Mouse (Mus musculus) induced T-regulatory cell, adult 2 months (primary cell): ENCODE measurements around the gene Sez6l2.

Experiments
- DNase-seq: peaks from one replicate; pipeline ENCODE4 v3.0.0-alpha.2; 2012; ENCODE audit warnings: low read depth

Sez6l2 gene

DNA sequence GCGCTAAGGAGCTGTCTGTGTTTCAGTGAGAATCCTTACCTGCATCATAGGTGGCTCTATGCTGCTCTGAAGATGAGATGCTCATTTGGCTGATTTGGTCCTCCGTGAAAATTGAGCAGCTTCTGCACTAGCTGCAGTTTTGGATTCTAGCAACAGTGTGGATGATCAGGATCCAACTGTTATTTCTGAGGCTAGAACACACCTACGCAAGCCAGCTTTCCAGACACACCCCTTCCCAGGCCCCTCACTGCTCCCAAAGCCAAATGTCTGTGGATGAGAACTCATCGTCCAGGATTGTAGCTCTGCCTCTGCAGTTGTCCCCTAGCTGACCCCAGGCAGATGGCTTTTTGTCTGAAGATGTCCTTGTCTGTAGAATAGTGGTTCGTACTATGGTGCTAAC, 10.7 kb downstream of the Sez6l2 start:
- DNase-seq = no peak

- DNase-seq = no peak
These were observed 11.6 kb downstream of the Sez6l2 start for GRCm38 (mm10) chr7:126961965-126962364.

GRCm38 (mm10) chr7:126963548-126964286, 13.4 kb downstream of the Sez6l2 start:
- DNase-seq = peak; percentile 46

DNA sequence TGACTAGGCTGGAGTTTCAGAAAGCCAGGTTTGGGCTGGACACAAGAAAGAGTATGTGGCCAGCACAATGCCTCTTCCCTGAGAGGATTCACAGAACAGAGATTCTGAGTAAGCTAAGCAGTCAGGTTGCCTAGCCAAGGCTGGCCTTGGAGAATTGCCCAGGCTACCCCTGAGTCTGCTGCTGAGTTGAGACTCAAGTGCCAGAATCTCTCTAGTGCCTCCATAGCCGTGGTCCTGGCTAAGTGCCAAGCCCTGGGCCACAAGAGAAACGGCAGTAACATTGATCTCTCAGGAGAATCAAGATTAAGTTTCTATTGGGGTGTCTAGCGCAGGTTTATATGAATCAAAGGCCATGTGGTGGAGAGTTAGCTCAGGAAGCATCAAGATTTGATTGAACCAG, 15.2 kb downstream of the Sez6l2 start:
- no peak for DNase-seq

DNA sequence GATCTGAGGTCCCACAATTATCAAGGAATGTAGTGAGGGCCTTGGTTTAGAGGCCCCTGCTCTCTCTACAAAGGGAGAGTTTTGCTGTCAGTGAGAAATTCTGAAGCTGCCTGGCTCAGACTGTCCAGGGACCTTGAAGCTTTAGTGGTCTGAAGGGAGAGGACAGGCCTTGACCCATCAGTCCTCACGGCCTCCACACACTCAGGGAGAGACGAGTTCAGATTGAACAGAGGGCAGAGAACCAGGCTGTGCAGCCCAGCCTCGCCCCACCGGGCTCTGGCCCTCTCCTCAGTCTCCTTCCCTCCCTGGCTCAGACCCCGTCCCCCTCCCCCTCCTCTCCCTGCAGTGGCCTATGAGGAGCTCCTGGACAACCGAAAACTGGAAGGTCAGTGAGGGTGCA, 17.0 kb downstream of the Sez6l2 start:
- no peak for DNase-seq

DNA sequence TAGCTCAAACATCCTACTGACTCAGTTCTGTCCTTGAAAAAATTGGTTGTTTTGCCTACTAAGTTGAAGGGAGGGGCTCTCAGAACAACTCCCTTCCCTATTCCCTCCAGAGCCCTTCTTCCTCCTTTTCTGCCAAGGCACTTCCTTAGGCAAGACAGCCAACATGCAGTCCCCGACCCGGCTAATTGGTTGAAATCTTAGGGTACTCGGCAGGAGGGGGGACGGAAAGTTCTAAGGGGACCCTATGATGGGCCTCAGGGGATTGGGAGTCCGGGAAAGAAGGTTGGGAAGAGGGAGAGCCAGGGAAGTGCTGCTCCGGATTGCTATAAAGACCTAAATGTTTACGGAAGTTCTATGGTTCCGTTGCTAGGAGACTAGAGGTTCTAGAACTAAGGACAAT, 25.1 kb downstream of the Sez6l2 start:
- DNase-seq = no peak

- DNase-seq = no peak
These were observed 25.4 kb downstream of the Sez6l2 start, which contains the start of gene Cdipt for GRCm38 (mm10) chr7:126975893-126975949. TSS of gene Cdipt (plus strand) at chr7:126975914.

DNA sequence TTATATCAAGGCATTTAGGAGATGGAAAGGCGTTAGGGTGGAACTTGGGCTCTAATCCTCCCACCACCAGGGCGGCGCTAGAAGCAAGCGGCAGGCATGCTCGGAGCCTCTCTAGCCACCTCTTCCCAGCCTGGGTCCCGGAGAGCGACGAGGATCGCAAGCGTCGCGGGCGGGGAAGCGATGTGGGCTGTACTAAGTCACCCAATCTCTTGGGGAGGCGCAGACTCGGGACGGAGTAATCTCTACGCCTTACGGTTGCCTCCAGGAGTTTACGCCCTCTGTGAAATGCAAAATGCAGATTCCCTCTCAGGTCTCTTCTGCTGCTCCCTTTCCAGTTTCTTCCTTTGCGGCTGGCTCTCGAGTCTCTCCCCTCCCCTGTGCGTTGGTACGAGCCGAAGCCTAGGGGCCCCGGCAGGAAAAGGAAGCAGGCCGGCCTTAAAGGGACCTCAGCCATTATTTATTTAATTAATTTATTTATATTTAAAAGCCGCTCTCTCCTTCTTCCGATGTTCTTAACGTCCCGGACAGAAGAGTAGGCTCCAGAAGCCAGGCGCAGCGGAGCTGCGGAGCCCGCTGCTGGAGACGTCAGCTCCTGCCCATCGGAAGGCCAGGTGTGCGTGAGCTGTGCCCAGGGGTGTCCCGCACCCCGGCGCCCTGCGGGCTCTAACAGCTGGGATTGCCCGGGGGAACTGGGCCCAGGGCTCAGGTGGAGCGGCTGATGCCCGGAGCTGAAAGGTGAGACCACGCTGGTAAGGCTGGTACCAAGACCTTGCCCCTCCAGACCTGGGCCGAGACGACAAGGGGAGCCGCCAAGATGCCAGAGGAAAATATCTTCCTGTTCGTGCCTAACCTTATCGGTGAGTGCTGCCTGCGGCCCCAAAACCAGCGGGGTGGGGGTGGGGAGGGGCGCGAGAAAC, 25.8 kb downstream of the Sez6l2 start, which contains the start of gene Cdiptos:
Gene Cdiptos, minus strand, starts transcription at position 149 of the 917 bp plus-strand sequence.
- peak; percentile 98 for DNase-seq

DNA sequence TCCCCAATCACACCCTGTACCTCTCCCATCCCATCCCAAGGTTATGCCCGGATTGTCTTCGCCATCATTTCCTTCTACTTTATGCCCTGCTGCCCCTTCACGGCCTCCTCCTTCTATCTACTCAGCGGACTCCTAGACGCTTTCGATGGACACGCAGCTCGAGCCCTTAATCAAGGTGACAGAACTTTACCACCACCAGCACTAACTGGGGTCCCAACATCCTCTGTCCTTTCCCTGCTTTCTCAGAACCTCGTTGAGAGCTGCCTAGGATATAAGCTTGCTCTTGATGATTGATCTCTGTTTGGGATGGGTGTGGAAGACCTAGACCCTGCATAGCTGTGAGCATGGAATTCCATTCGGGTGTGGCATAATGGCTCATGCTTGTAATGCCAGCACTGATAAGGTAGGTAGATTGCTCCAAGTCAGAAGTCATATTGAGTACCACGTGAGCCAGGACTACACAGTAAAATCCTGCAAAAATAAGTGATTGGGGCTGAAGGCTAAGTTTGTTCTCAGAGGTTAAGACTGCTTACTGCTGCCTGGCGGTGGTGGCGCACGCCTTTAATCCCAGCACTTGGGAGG, 26.6 kb downstream of the Sez6l2 start:
- peak; percentile 34 for DNase-seq

- DNase-seq = peak; percentile 59
These were observed 28.5 kb downstream of the Sez6l2 start for GRCm38 (mm10) chr7:126978841-126979240.

DNA sequence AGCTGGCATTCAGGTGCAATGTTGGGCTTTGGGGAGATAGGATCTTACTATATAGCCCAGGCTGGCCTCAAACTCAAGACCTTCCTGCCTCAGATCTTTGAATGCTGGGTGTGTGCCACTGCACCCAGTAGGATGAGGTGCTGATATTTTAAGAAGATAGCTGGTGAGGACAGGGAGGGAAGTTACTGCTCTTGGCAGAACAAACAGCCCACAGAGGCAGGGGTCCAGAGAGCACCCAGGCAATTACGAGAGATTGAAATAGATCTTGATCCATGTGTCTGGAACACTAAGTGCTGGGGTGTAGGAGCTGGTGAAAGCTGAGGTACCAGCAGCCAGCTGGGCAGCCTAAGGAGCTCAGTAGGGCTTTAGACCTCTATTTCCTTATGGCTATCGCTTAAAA, 31.2 kb downstream of the Sez6l2 start:
- no peak for DNase-seq

- DNase-seq = no peak
These were observed 31.7 kb downstream of the Sez6l2 start for GRCm38 (mm10) chr7:126982054-126982453.

DNA sequence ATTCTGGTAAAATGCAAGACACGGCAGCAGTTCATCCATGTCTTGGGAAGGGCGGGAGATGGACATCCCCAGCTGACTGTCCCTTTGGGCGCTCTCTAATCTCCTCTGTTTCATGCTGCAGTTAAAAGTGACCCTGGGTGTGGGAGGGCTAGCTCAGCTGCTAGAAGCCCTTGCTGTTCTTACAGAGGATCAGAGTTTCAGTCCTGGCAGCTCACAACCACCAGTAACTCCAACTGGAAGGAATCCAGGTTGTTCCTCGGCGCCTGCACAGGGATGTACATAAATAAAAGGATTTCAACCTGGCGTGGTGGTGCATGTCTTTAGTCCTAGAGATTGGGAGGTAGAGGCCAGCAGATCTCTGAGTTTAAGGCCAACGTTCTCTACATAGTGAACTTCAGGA, 32.8 kb downstream of the Sez6l2 start:
- DNase-seq = no peak

DNA sequence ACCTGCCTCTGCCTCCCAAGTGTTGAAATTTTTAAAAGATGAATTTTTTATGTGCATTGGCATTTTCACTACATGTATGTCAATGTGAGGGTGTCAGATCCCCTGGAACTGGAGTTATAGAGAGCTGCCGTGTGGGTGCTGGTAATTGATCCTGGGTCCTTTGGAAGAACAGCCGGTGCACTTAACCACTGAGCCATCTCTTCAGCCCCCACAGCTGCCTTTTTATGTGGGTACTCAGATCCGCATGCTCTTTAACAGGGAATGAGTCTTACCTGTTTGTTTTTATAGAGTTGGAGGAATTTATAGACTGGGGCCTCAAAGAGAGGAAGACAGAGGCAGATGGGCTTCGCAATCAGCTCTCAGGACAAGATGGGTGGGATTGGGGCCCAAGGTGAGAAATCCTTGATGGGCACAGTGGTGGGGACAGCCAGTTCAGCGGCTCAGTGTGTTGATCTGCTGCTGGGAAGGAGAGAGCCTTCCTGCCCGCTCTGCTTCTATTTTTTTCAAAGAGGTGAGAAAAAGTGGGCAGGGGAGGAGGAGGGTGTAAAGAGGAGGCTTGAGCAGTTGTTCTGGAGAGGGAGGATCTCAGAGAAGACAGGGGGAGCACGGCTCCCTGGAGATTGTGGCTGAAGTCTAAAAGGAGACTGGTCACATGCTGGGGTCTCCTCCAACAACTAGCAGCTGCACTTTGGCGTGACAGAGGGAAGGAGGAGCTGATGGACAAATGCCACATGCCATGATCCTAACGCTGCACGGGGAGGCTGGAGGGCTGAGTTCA, 34.5 kb downstream of the Sez6l2 start:
- DNase-seq = no peak

DNA sequence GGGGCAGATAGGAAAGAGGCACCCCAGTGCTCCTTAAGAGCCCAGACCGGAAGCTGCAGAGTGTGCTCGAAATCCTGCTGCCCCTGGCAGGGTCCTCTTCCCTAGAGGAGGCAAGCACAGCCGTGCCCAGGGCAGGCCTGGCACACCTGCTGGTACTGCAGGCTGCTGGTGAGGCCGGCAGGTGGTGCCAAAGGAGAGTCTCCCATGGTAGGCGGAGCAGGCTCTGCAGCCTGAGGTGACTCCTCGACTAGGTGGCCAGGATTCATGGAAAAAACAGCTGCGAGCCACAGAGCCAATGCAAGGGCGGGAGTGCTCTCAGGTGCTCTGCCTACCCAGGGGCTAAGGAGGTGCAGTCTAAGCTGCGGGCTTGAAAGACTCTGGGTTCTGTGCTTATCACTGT, 36.0 kb downstream of the Sez6l2 start:
- peak; percentile 48 for DNase-seq

DNA sequence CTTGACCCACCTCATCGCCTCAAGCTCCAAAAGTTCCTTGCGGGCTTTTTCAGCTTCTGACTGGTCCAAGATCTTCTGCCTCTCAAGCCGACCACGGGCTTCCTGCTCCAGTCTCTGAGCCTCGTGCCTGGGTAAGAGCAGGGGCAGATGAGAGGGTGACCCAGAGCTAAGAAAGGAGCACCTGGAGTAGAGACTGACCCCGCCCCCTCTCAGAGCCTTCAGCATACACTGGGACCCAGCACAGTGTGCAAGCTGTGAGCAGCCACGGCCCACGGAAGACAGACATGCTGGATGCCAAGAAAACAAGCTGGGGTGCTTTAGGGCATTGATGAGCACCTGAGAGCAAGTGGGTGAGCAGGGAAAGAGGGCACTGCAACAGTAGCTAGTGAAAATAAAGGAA, 38.5 kb downstream of the Sez6l2 start:
- no peak for DNase-seq

GRCm38 (mm10) chr7:126996449-126996848, 46.1 kb downstream of the Sez6l2 start:
- no peak for DNase-seq

DNA sequence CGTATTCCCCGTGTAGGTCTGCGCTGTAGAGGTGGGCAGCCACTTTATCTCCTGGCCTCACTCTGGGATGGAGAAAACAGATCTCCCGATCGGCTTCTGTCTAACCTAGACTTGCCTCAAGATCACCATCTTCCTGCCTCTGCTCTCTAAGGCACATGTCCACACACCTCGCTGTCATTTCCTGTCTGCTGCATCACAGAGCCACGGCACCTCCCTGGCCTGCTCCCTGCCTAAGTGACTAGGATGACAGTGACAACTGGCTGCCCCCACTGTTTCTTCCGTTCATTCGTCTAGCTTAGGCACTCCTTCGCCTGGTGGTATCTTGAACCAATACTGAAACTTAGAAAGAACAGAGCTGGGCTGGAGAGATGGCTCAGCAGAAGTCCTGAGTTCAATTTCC, 49.2 kb downstream of the Sez6l2 start:
- peak; percentile 66 for DNase-seq

- no peak for DNase-seq
These were observed 53.3 kb downstream of the Sez6l2 start for GRCm38 (mm10) chr7:127003620-127004019.

DNA sequence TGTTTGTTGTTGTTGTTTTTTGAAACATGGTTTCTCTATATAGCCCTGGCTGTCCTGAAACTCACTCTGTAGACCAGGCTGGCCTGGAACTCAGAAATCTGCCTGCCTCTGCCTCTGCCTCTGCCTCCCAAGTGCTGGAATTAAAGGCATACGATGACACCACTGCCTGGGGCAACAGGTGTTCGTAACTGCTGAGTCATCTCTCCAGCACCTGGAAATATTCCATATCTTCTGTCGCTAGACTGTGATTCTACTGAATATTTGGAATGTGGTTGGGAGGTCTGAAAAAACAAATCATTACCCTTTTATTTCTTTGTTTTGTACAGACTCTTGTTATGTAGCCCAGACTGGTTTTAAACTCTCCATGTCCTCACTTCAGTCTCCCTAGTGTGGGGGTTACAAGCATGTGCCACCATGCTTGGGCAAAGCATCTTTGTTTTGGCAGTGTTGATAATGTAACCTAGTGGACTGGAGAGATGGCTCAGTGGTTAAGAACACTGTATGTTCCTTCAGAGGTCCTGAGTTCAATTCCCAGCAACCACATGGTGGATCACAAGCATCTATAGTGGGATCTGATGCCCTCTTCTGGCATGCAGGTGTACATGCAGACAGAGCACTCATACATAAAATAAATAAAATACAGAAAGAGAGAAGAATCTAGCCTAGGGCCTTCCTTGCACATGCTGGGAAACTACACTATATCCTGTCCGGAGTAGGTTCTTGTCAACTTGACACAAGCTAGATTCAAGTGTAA, 53.9 kb downstream of the Sez6l2 start:
- no peak for DNase-seq

DNA sequence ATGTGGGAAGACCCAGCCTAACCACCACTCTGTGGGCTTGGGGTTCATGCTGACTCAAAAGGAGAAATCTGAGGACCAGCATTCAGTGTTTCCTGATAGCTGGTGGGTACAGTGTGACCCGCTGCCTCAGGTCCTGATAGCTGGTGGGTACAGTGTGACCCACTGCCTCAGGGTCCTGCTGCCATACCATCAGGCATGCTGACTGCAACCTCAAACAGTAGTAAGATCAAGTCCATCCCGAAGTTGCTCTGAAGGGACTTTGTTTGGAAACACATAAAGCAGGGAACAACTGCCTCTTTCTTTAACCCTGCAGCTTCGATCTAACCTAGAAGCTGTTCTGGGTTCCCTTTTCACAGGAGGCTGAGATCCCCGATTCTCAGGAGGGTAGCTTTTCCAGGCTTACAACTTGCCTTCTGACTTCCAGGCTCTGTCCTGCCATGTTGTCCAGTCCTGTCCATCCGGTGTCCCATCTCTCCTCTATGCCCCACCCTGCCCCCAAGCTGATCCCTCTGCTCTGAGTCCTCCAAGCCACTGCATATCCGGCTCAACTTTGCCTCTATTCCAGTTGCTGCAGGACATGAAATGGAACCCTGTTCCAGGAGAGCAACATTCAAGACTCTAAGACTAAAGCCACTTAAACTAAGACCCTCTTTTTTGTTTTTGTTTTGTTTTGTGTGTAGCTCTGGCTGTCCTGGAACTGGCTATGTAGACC, 57.1 kb downstream of the Sez6l2 start:
- peak; percentile 21 for DNase-seq
